Mouse (Mus musculus): ENCODE measurements around the gene Cacng7. TPM values are rescaled to one million over a fixed set of nuclear protein-coding genes. Genes with fewer than 3 reads are reported as not detected.
A peak's percentile ranks its signal among the peaks of the same experiment; 100 is the strongest.

The Cacng7 gene
- polyA plus RNA-seq, 1 experiment from 2014 or later: 0.49 TPM

GRCm38 (mm10) chr7:3304298-3304697 is 28.5 kb upstream of the Cacng7 start:
- H3K4me1 ChIP-seq: peaks cover 37% of the 10 kb centered on the region
- no peak overlapping the region for H3K9ac ChIP-seq
- H3K4me3 ChIP-seq: no peak overlapping the region
- no peaks in the 10 kb centered on the region for H3K9me3 ChIP-seq
- H3K4me2 ChIP-seq: no peak overlapping the region
- peaks cover 9% of the 10 kb centered on the region for H3K36me3 ChIP-seq
- 5% methylated on average over 10 of the region's 10 CpGs for WGBS
- H3K27ac ChIP-seq: no peak overlapping the region
- no peak for ATAC-seq (ENCODE audit: borderline replicate concordance, extremely low read depth, low FRiP score, low TSS enrichment)
- H3K27me3 ChIP-seq: peaks cover 37% of the 10 kb centered on the region

DNA sequence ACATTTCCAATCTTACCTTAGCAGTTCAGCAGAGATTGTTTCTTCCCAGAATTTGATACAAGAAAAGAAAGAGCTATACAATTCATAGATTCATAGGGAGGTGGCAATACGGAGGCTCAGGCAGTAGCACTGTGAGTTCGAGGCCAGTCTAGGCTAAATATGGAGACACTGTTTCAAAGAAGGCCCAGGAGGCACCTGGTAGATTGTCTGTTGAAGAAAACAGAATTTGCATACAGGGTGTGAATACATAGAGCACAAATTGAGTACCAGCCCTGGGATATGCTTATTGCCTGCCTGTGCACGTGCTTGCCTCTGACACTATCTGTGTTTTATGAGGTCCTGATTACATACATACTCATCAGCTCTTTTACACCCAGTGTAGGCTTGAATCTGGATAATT is 26.4 kb upstream of the Cacng7 start:
- no peak overlapping the region for H3K27ac ChIP-seq
- 71% methylated on average over 3 of the region's 3 CpGs for WGBS
- H3K4me1 ChIP-seq: peaks cover 29% of the 10 kb centered on the region
- no peak overlapping the region for H3K4me3 ChIP-seq
- no peak overlapping the region for H3K9ac ChIP-seq
- no peaks in the 10 kb centered on the region for H3K36me3 ChIP-seq
- ATAC-seq (ENCODE audit: borderline replicate concordance, extremely low read depth, low FRiP score, low TSS enrichment): no peak
- H3K9me3 ChIP-seq: no peaks in the 10 kb centered on the region
- H3K4me2 ChIP-seq: no peak overlapping the region
- H3K27me3 ChIP-seq: peaks cover 37% of the 10 kb centered on the region

GRCm38 (mm10) chr7:3308646-3309045 is 24.1 kb upstream of the Cacng7 start:
- Histone ChIP-seq H3K4me3 (no peak overlapping the region), H3K27ac (no peak overlapping the region), H3K4me1 (peaks cover 9% of the 10 kb centered on the region), H3K9me3 (no peaks in the 10 kb centered on the region), H3K36me3 (no peaks in the 10 kb centered on the region), H3K9ac (no peak overlapping the region), H3K4me2 (no peak overlapping the region), H3K27me3 (peaks cover 27% of the 10 kb centered on the region)
- WGBS: 48% methylated on average over 4 of the region's 4 CpGs
- ATAC-seq (ENCODE audit: borderline replicate concordance, extremely low read depth, low FRiP score, low TSS enrichment): no peak

GRCm38 (mm10) chr7:3310233-3310632 is 22.5 kb upstream of the Cacng7 start:
- Histone ChIP-seq H3K27me3 (peaks cover 13% of the 10 kb centered on the region), H3K9ac (no peak overlapping the region), H3K9me3 (no peaks in the 10 kb centered on the region), H3K4me3 (no peak overlapping the region), H3K36me3 (no peaks in the 10 kb centered on the region), H3K27ac (no peak overlapping the region), H3K4me1 (no peaks in the 10 kb centered on the region), H3K4me2 (no peak overlapping the region)
- no peak for ATAC-seq (ENCODE audit: borderline replicate concordance, extremely low read depth, low FRiP score, low TSS enrichment)
- 95% methylated on average over 7 of the region's 7 CpGs for WGBS

GRCm38 (mm10) chr7:3313571-3313970 is 19.2 kb upstream of the Cacng7 start:
- H3K4me3 ChIP-seq: no peak overlapping the region
- no peak overlapping the region for H3K9ac ChIP-seq
- H3K36me3 ChIP-seq: no peaks in the 10 kb centered on the region
- no peak overlapping the region for H3K27ac ChIP-seq
- H3K4me2 ChIP-seq: no peak overlapping the region
- no peak for ATAC-seq (ENCODE audit: borderline replicate concordance, extremely low read depth, low FRiP score, low TSS enrichment)
- 60% methylated on average over 8 of the region's 8 CpGs for WGBS
- no peaks in the 10 kb centered on the region for H3K27me3 ChIP-seq
- H3K9me3 ChIP-seq: no peaks in the 10 kb centered on the region
- no peaks in the 10 kb centered on the region for H3K4me1 ChIP-seq

- Histone ChIP-seq H3K9me3 (no peaks in the 10 kb centered on the region), H3K4me1 (no peaks in the 10 kb centered on the region), H3K27ac (no peak overlapping the region), H3K36me3 (no peaks in the 10 kb centered on the region), H3K9ac (no peak overlapping the region), H3K4me3 (no peak overlapping the region), H3K4me2 (no peak overlapping the region), H3K27me3 (no peaks in the 10 kb centered on the region)
- peak; percentile 31; the same call in 1 of the 2 replicates for ATAC-seq (ENCODE audit: borderline replicate concordance, extremely low read depth, low FRiP score, low TSS enrichment)
- 57% methylated on average over 5 of the region's 5 CpGs for WGBS
These were observed 18.6 kb upstream of the Cacng7 start for GRCm38 (mm10) chr7:3314121-3314520.

- H3K36me3 ChIP-seq: no peaks in the 10 kb centered on the region
- no peak overlapping the region for H3K4me3 ChIP-seq
- no peak overlapping the region for H3K9ac ChIP-seq
- H3K27me3 ChIP-seq: no peaks in the 10 kb centered on the region
- H3K4me2 ChIP-seq: no peak overlapping the region
- no peaks in the 10 kb centered on the region for H3K9me3 ChIP-seq
- WGBS: 30% methylated on average over 4 of the region's 4 CpGs
- H3K27ac ChIP-seq: no peak overlapping the region
- ATAC-seq (ENCODE audit: borderline replicate concordance, extremely low read depth, low FRiP score, low TSS enrichment): no peak
- no peaks in the 10 kb centered on the region for H3K4me1 ChIP-seq
These were observed 15.1 kb upstream of the Cacng7 start for GRCm38 (mm10) chr7:3317704-3318103.

DNA sequence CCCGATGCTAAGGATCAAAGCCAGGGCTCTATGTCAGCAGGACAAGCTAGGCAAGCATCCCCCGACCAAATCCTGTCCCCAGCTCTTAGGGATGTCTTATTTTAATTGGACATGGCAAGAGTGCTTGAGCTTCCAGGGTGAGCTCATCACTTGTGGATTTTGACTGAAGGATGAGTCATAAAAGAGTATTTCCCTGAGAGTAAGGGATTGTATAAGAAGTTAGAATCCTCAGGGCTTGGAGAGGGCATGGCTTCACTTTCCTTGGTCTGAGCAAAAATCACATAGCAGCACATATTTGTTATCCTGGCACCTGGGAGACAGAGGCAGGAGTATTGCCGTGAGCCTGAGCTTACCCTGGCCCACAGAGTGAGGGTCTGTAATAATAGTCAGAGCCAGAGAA is 11.9 kb upstream of the Cacng7 start:
- H3K9ac ChIP-seq: no peak overlapping the region
- H3K4me3 ChIP-seq: no peak overlapping the region
- no peaks in the 10 kb centered on the region for H3K9me3 ChIP-seq
- no peaks in the 10 kb centered on the region for H3K27me3 ChIP-seq
- H3K36me3 ChIP-seq: no peaks in the 10 kb centered on the region
- 57% methylated on average over 3 of the region's 3 CpGs for WGBS
- no peak for ATAC-seq (ENCODE audit: borderline replicate concordance, extremely low read depth, low FRiP score, low TSS enrichment)
- no peak overlapping the region for H3K27ac ChIP-seq
- no peak overlapping the region for H3K4me2 ChIP-seq
- H3K4me1 ChIP-seq: no peaks in the 10 kb centered on the region

DNA sequence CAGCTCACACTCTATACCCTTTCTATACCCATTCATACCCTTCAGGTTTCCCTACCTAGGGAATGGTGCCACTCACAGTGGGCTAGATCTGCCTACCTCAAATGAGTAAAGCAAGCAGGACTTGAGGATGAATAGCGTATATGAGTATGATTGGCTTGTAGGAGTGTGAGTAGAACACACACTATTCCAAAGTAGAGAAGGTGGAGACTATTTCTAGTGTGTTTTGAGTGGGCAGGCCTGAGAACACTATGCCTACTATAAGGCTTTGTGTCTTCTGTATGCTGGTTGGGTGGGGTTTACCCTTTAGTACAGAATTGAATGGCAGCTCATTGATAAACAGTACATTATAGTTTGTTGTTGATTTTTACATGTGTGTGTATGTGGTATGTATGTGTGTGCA is 8.9 kb upstream of the Cacng7 start:
- WGBS: 78% methylated on average over 1 of the region's 1 CpGs
- Histone ChIP-seq H3K27ac (no peak overlapping the region), H3K27me3 (no peaks in the 10 kb centered on the region), H3K4me2 (no peak overlapping the region), H3K4me3 (no peak overlapping the region), H3K9me3 (no peaks in the 10 kb centered on the region), H3K36me3 (no peaks in the 10 kb centered on the region), H3K4me1 (no peaks in the 10 kb centered on the region), H3K9ac (no peak overlapping the region)
- no peak for ATAC-seq (ENCODE audit: borderline replicate concordance, extremely low read depth, low FRiP score, low TSS enrichment)

- Histone ChIP-seq H3K27ac (no peak overlapping the region), H3K4me2 (no peak overlapping the region), H3K4me3 (no peak overlapping the region), H3K9ac (no peak overlapping the region), H3K4me1 (peaks cover 20% of the 10 kb centered on the region), H3K27me3 (peaks cover 25% of the 10 kb centered on the region), H3K9me3 (no peaks in the 10 kb centered on the region), H3K36me3 (no peaks in the 10 kb centered on the region)
- WGBS: 43% methylated on average over 4 of the region's 4 CpGs
- ATAC-seq (ENCODE audit: borderline replicate concordance, extremely low read depth, low FRiP score, low TSS enrichment): no peak
These were observed 4.8 kb upstream of the Cacng7 start for GRCm38 (mm10) chr7:3327961-3328360.

DNA sequence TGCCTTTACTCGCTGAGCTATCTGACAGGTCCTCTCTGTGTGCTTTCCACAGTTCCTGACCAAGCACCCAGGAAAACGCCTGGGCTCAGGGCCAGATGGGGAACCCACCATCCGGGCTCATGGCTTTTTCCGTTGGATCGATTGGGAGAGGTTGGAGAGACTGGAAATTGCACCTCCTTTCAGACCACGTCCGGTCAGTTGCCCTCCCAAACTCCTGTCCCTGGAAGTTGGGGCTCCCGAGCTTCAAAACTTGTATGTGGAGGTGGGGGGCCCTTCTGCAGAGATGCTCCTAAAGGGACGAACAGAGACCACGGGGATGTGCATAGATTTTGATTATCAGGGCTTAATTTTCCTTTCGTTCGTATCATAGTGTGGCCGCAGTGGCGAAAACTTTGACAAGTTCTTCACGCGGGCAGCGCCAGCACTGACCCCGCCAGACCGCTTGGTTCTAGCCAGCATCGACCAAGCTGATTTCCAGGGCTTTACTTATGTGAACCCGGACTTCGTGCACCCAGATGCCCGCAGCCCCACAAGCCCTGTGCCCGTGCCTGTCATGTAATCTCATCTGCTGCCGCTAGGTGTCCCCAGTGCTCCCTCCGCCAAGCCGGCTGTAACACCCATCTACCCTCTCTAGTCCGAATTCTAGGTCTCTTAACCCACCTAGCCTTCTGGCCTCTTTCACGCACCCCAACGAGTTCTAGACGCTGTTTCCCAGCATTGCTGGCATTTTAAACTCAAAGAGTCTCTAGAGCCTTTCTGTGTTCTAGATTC is 2.8 kb upstream of the Cacng7 start:
- no peak overlapping the region for H3K9ac ChIP-seq
- no peak overlapping the region for H3K4me3 ChIP-seq
- H3K9me3 ChIP-seq: no peaks in the 10 kb centered on the region
- WGBS: 15% methylated on average over 31 of the region's 31 CpGs
- peaks cover 25% of the 10 kb centered on the region for H3K4me1 ChIP-seq
- no peak overlapping the region for H3K27ac ChIP-seq
- H3K27me3 ChIP-seq: peaks cover 38% of the 10 kb centered on the region
- ATAC-seq (ENCODE audit: borderline replicate concordance, extremely low read depth, low FRiP score, low TSS enrichment): no peak
- peak overlapping the region; percentile 44 for H3K4me2 ChIP-seq
- H3K36me3 ChIP-seq: no peaks in the 10 kb centered on the region

DNA sequence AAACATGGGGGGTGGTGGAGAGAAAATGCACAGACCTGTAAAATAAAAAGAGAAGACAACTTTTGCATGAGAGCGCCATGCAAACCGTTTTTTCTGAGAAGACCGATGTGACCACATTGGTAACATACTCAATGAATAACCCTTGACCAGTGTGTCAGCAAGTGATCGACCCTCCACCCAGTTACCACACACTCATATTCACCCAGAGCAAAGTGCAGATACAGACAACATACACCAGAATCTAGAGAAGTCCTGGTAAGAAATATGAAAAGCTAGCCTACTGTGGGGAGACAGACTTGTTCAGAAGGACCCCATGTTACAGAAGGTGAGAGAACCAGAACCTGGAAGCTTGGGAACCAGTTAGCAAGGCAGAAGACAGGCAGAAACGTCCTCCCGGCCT is 1.6 kb upstream of the Cacng7 start:
- Histone ChIP-seq H3K27ac (no peak overlapping the region), H3K36me3 (no peaks in the 10 kb centered on the region), H3K27me3 (peaks cover 38% of the 10 kb centered on the region), H3K4me2 (peak overlapping the region; percentile 67), H3K4me1 (peaks cover 25% of the 10 kb centered on the region), H3K4me3 (peak overlapping the region; percentile 58; the same call in 1 of the 2 replicates), H3K9me3 (no peaks in the 10 kb centered on the region), H3K9ac (no peak overlapping the region)
- no peak for ATAC-seq (ENCODE audit: borderline replicate concordance, extremely low read depth, low FRiP score, low TSS enrichment)
- 41% methylated on average over 6 of the region's 6 CpGs for WGBS
